Comparison of ENCODE assay signal across 27 mouse cellular contexts in the genomic region with DNA sequence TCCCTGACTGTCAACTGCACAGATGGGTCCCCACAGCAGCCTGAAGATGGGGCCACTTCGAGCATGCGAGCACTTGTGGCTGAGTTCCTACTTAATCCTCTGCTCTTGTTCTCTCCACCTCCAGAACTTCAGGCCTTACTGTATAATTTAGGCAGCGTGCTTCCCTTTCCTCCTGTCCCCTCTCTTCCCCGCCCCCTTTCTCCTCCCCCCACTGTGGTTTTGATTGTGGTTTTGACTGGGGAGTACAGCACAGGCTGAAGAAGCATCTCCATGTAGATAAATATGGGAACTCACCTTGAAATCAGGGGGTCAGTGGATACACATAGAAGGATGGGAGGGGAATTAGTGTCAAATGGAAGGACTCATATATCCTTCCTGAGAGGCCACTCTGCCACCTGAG. TPM values are rescaled to one million over a fixed set of nuclear protein-coding genes. Genes with fewer than 3 reads are reported as not detected.
DNase-seq lines count a peak whose midpoint lies in the region; ATAC-seq and TF ChIP-seq lines count a peak whose summit lies in the region.
"Had no signal": no experiment of that assay in that cellular context is flagged by ENCODE, and none has a peak within 500 bp of the region (broad histone marks: within the 10 kb centered on the region; RNA-seq: fewer than 3 reads in every experiment).

No protein-coding gene starts in this region.

- H3K27ac ChIP-seq in embryonic facial prominence, embryonic 12.5 days, result no peak overlapping the region
- H3K27ac ChIP-seq in embryonic facial prominence, embryonic 10.5 days (replicated peaks), result no peak overlapping the region
- H3K27ac ChIP-seq in intestine, postnatal 0 days (ENCODE audit: low read depth, low read length), result no peak overlapping the region
- H3K27ac ChIP-seq: embryonic facial prominence, embryonic 13.5 days; forebrain, embryonic 12.5 days; forebrain, embryonic 15.5 days; hindbrain, embryonic 12.5 days; hindbrain, embryonic 15.5 days had no signal

- no peak for DNase-seq in embryonic facial prominence, embryonic 10.5 days (ENCODE audit: low spot score)
- DNase-seq in G1E (ENCODE audit: low spot score), result no peak
- DNase-seq in adrenal gland, adult 2 months, result no peak
- DNase-seq in cerebellum, adult 9-10 months, result no peak
- DNase-seq: adrenal gland, postnatal 14 days; cerebellum, adult 11 months; cerebellum, adult 2 months; cerebellum, postnatal 10 days; cerebellum, postnatal 36 days; gastrocnemius, postnatal 10 days; gastrocnemius, postnatal 36 days; heart, postnatal 14 days; heart, postnatal 4 days; kidney, adult 11 months had no signal

- no peak for TF ChIP-seq CTCF in G1E (IDR thresholded peaks at IDR 0.05; ENCODE audit: low read depth, low read length)
- no peak for TF ChIP-seq CTCF in intestine, postnatal 0 days (IDR thresholded peaks at IDR 0.05; ENCODE audit: low read depth)

- no peak overlapping the region for H3K4me2 ChIP-seq in embryonic facial prominence, embryonic 12.5 days (replicated peaks)
- no peak overlapping the region for H3K4me2 ChIP-seq in intestine, postnatal 0 days (replicated peaks; ENCODE audit: low read depth)
- H3K4me2 ChIP-seq: embryonic facial prominence, embryonic 13.5 days; forebrain, embryonic 12.5 days; forebrain, embryonic 15.5 days; heart, embryonic 12.5 days; hindbrain, embryonic 12.5 days; hindbrain, embryonic 15.5 days had no signal

- WGBS in embryonic facial prominence, embryonic 12.5 days, result 67% methylated on average over 4 of the region's 4 CpGs
- WGBS in embryonic facial prominence, embryonic 10.5 days, result 72% methylated on average over 4 of the region's 4 CpGs
- WGBS in intestine, postnatal 0 days, result 84% methylated on average over 4 of the region's 4 CpGs

- H3K4me1 ChIP-seq in embryonic facial prominence, embryonic 12.5 days, result no peaks in the 10 kb centered on the region
- 0 out of 2 replicates have a peak, but pooled peaks cover 7% of the 10 kb centered on the region for H3K4me1 ChIP-seq in embryonic facial prominence, embryonic 10.5 days
- peaks cover 18% of the 10 kb centered on the region for H3K4me1 ChIP-seq in G1E (ENCODE audit: insufficient read depth, low read depth, low read length)
- no peaks in the 10 kb centered on the region for H3K4me1 ChIP-seq in intestine, postnatal 0 days (replicated peaks; ENCODE audit: control insufficient read depth, insufficient read depth, low read length)
- H3K4me1 ChIP-seq: forebrain, embryonic 12.5 days; forebrain, embryonic 15.5 days; hindbrain, embryonic 15.5 days had no signal

- no peaks in the 10 kb centered on the region for H3K9me3 ChIP-seq in embryonic facial prominence, embryonic 12.5 days
- H3K9me3 ChIP-seq in embryonic facial prominence, embryonic 10.5 days, result no peaks in the 10 kb centered on the region
- H3K9me3 ChIP-seq in G1E (replicated peaks), result no peaks in the 10 kb centered on the region
- no peaks in the 10 kb centered on the region for H3K9me3 ChIP-seq in intestine, postnatal 0 days (ENCODE audit: control insufficient read depth)
- H3K9me3 ChIP-seq: embryonic facial prominence, embryonic 13.5 days; forebrain, embryonic 12.5 days; forebrain, embryonic 15.5 days; heart, embryonic 12.5 days; hindbrain, embryonic 12.5 days; hindbrain, embryonic 15.5 days had no signal

- no peaks in the 10 kb centered on the region for H3K36me3 ChIP-seq in embryonic facial prominence, embryonic 12.5 days
- no peaks in the 10 kb centered on the region for H3K36me3 ChIP-seq in embryonic facial prominence, embryonic 10.5 days (replicated peaks)
- no peaks in the 10 kb centered on the region for H3K36me3 ChIP-seq in G1E (replicated peaks)
- no peaks in the 10 kb centered on the region for H3K36me3 ChIP-seq in intestine, postnatal 0 days (ENCODE audit: control insufficient read depth, insufficient read depth)
- H3K36me3 ChIP-seq: embryonic facial prominence, embryonic 13.5 days; forebrain, embryonic 12.5 days; forebrain, embryonic 15.5 days; heart, embryonic 12.5 days; hindbrain, embryonic 12.5 days; hindbrain, embryonic 15.5 days had no signal

- no peak overlapping the region for H3K4me3 ChIP-seq in embryonic facial prominence, embryonic 12.5 days
- H3K4me3 ChIP-seq in embryonic facial prominence, embryonic 10.5 days, result no peak overlapping the region
- no peak overlapping the region for H3K4me3 ChIP-seq in G1E (ENCODE audit: low read depth, low read length)
- no peak overlapping the region for H3K4me3 ChIP-seq in intestine, postnatal 0 days (ENCODE audit: low read depth, low read length)
- H3K4me3 ChIP-seq: embryonic facial prominence, embryonic 13.5 days; erythroblast, embryonic 14.5 days; forebrain, embryonic 12.5 days; forebrain, embryonic 15.5 days; heart, embryonic 12.5 days; hindbrain, embryonic 12.5 days; hindbrain, embryonic 15.5 days had no signal

- no peaks in the 10 kb centered on the region for H3K27me3 ChIP-seq in embryonic facial prominence, embryonic 12.5 days
- peaks cover 9% of the 10 kb centered on the region for H3K27me3 ChIP-seq in embryonic facial prominence, embryonic 10.5 days (replicated peaks; ENCODE audit: low read depth, poor library complexity, severe bottlenecking)
- peaks cover 28% of the 10 kb centered on the region for H3K27me3 ChIP-seq in G1E (ENCODE audit: insufficient read depth, low read length)
- no peaks in the 10 kb centered on the region for H3K27me3 ChIP-seq in intestine, postnatal 0 days (replicated peaks; ENCODE audit: control insufficient read depth, insufficient read depth, low read length)
- H3K27me3 ChIP-seq: embryonic facial prominence, embryonic 13.5 days; forebrain, embryonic 15.5 days had no signal

- no peak overlapping the region for H3K9ac ChIP-seq in embryonic facial prominence, embryonic 12.5 days
- H3K9ac ChIP-seq in intestine, postnatal 0 days (ENCODE audit: low read depth, low read length), result no peak overlapping the region
- H3K9ac ChIP-seq: embryonic facial prominence, embryonic 13.5 days; forebrain, embryonic 12.5 days; forebrain, embryonic 15.5 days; heart, embryonic 12.5 days; hindbrain, embryonic 12.5 days; hindbrain, embryonic 15.5 days had no signal

- ATAC-seq in embryonic facial prominence, embryonic 12.5 days (ENCODE audit: insufficient number of reproducible peaks, insufficient read depth, low FRiP score, low TSS enrichment), result 0 out of 2 replicates have a peak, but pooled peaks have one; percentile 41
- peak; percentile 54; the same call in 1 of the 2 replicates for ATAC-seq in G1E (ENCODE audit: extremely low read depth, insufficient number of reproducible peaks, low FRiP score, poor library complexity, severe bottlenecking)
- ATAC-seq in common myeloid progenitor, adult 5-6 weeks (replicated peaks; ENCODE audit: low read depth, poor library complexity, severe bottlenecking), result peak; percentile 62
- ATAC-seq in megakaryocyte, adult 5-6 weeks (ENCODE audit: poor library complexity, severe bottlenecking), result 0 out of 2 replicates have a peak, but pooled peaks have one; percentile 15
- ATAC-seq in intestine, postnatal 0 days, result no peak
- ATAC-seq: activated CD4-positive, CD25-positive, alpha-beta regulatory T cell, adult 4 months; forebrain, embryonic 15.5 days had no signal

RNA-seq across cellular contexts. Expression of gene Gm5148, which starts 31.3 kb away (rescaled TPM):
- 4.3 and 5.2 TPM in 2 replicates for polyA plus RNA-seq in embryonic facial prominence, embryonic 12.5 days (2016; fragmentation: Nextera tagmentation; extraction: Ambion mirVana)
- polyA plus RNA-seq in embryonic facial prominence, embryonic 10.5 days (2016; fragmentation: Nextera tagmentation; extraction: Ambion mirVana), result 3.1 and 4.1 TPM in 2 replicates
- total RNA-seq in G1E (2014; fragmentation: Nextera tagmentation), result 1.4 TPM in 1 of 2 replicates, not detected in the other
- total RNA-seq in G1E (2017), result 19.8 and 28.1 TPM in 2 replicates
- 0.13 and 0.19 TPM in 2 replicates for polyA plus RNA-seq in G1E (2012)
- 47.1 and 54.4 TPM in 2 replicates for total RNA-seq in common myeloid progenitor, adult 5-6 weeks (2017)
- 0.13 TPM in 1 of 2 replicates, not detected in the other for total RNA-seq in megakaryocyte, adult 5-6 weeks (2015)
- 12.9 and 15.8 TPM in 2 replicates for total RNA-seq in megakaryocyte, adult 5-6 weeks (2017)
- 1 to 10 TPM in 1 of 2 experiments, under 1 TPM in 1; 0.26 to 1.6 TPM for total RNA-seq in adrenal gland, adult 2 months (2021)
- 0.59 and 2.6 TPM in 2 replicates for polyA plus RNA-seq in adrenal gland, adult 2 months (2012; rRNA removed)
- polyA plus RNA-seq in intestine, postnatal 0 days (2015; fragmentation: Nextera tagmentation; extraction: Ambion mirVana), result 4.5 and 5.7 TPM in 2 replicates
- total RNA-seq: adrenal gland, postnatal 14 days; gastrocnemius, postnatal 36 days; heart, adult 8-10 months; heart, postnatal 14 days had no signal

RNA-seq across cellular contexts. Expression of gene Spry1, which starts 53.2 kb away (rescaled TPM):
- 12.8 and 13.6 TPM in 2 replicates for polyA plus RNA-seq in embryonic facial prominence, embryonic 12.5 days (2016; fragmentation: Nextera tagmentation; extraction: Ambion mirVana)
- polyA plus RNA-seq in embryonic facial prominence, embryonic 10.5 days (2016; fragmentation: Nextera tagmentation; extraction: Ambion mirVana), result 17.9 and 18.4 TPM in 2 replicates
- total RNA-seq in G1E (2014; fragmentation: Nextera tagmentation) (28.4 and 35.5 TPM in 2 replicates), G1E (2017) (3.9 and 4.2 TPM in 2 replicates)
- 4.8 and 5.7 TPM in 2 replicates for polyA plus RNA-seq in G1E (2012)
- 4.5 and 4.8 TPM in 2 replicates for total RNA-seq in common myeloid progenitor, adult 5-6 weeks (2017)
- 0.50 and 1.2 TPM in 2 replicates for total RNA-seq in megakaryocyte, adult 5-6 weeks (2015)
- 0.16 TPM in 1 of 2 replicates, not detected in the other for total RNA-seq in megakaryocyte, adult 5-6 weeks (2017)
- 10 to 100 TPM; 17.9 to 39.7 TPM for total RNA-seq in adrenal gland, adult 2 months (2021)
- 32.5 and 37.6 TPM in 2 replicates for polyA plus RNA-seq in adrenal gland, adult 2 months (2012; rRNA removed)
- polyA plus RNA-seq in intestine, postnatal 0 days (2015; fragmentation: Nextera tagmentation; extraction: Ambion mirVana), result 7.9 and 9.2 TPM in 2 replicates
